Mouse (Mus musculus) inflammation-experienced regulatory T-cells, adult 16 weeks (primary cell): ENCODE measurements around the gene Faiml. TPM values are rescaled to one million over a fixed set of nuclear protein-coding genes. Genes with fewer than 3 reads are reported as not detected.

ENCODE experiments used
- polyA plus RNA-seq: library from polyadenylated mRNA; unstranded; fragments of 100-300 nt; shearing (Covaris generic); gene quantifications from one replicate; pipeline ENCODE4 v1.2.1, GENCODE M21; 2017

The Faiml gene
- not detected for polyA plus RNA-seq

DNA sequence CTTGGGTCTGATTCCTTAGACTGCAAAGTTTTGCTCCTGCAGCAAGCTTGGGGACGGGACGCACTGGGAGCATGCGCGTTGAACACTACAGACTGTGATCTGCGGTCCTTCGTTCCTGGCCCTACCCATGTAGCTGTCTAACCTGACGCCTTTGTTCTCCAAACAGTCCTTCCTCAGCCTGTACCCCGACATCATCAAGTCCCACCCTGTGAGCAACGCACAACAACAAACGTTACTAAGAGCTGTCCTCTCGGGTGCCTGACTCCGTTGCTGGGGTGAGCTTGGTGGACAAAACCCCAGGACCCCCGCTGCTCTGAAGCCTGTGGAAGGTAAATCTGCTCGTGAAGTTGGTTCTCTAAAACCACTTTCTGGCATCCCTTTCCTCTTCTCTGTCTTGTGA is at the start of gene Faiml:
Faiml (minus strand) TSS at position 101 of the 400 bp plus-strand sequence.

DNA sequence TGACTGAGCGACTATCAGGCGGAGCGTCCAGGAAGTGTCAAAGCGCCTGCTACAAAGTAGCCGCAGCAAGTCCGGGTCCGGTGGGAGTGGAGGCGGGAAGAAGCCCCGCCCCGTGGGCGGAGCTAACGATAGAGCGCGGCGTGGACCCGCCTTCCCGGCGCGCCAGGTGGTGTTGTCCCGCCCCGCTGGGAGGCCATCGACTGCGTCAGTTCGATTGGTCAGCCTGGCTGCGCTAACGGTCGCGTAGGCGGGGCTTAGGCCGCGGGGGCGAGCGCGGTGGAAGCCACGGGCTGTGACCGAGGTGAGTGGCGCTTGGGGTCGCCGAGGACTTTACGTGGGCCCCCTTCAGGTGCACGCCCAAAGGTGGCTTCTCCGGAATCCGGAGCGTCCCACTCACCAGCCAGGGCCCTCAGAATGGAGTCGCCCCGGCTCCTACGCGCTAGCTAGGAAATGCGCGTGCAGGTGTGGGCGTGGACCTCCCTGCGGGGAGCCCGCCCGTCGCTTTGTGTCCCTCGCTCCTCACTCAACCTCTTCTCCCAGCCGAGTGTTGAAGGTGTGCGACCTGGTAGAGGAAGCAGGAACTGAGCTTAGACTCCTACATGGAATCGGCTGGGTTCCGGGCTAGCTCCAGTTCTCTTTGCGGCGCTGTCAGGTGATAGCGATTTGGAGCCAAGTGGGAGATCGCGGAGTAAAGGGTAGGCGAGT is 6.3 kb upstream of the Faiml start, which contains the start of gene Cep70:
Cep70 (plus strand) TSS at position 178 of the 705 bp plus-strand sequence.

Other genes with a start within 250 kb of the Faiml start
- 0.82 TPM for gene Gm1123, start 201.5 kb downstream of the Faiml start, polyA plus RNA-seq
- 2.8 TPM for gene Pik3cb, start 96.6 kb downstream of the Faiml start, polyA plus RNA-seq
- gene Cep70, start 6.1 kb upstream of the Faiml start, polyA plus RNA-seq = 23.0 TPM
- 0.28 TPM for gene Esyt3, start 121.3 kb upstream of the Faiml start, polyA plus RNA-seq
- 0.06 TPM for gene Mras, start 200.1 kb upstream of the Faiml start, polyA plus RNA-seq
- gene Nme9, start 214.2 kb upstream of the Faiml start, polyA plus RNA-seq = not detected